Mouse (Mus musculus): ENCODE results near the gene Tmem170. TPM values are rescaled to one million over a fixed set of nuclear protein-coding genes. Genes with fewer than 3 reads are reported as not detected.
A peak's percentile ranks its signal among the peaks of the same experiment; 100 is the strongest.
"Not testable (repeated sequence)": the region's sequence is repeated elsewhere in the genome, so short reads cannot be mapped to it uniquely, and the experiment has no call there.

Gene Tmem170
- polyA plus RNA-seq, 1 experiment from 2014 or later: 9.5 TPM

- no peak overlapping the region for H3K4me2 ChIP-seq (ENCODE audit: low read depth, low read length)
- no peaks in the 10 kb centered on the region for H3K4me1 ChIP-seq (ENCODE audit: control insufficient read depth, insufficient read depth, low read length)
- H3K27me3 ChIP-seq (ENCODE audit: control insufficient read depth, insufficient read depth, low read length): no peaks in the 10 kb centered on the region
- no peak; the same call in 1 of the 2 replicates for ATAC-seq (ENCODE audit: insufficient read depth, low FRiP score)
- H3K27ac ChIP-seq (ENCODE audit: low read length): no peak overlapping the region
- no peak overlapping the region for H3K9ac ChIP-seq (ENCODE audit: low read length)
- H3K4me3 ChIP-seq (replicated peaks; ENCODE audit: low read length): no peak overlapping the region
- H3K9me3 ChIP-seq (replicated peaks; ENCODE audit: control insufficient read depth, low read length): no peaks in the 10 kb centered on the region
- WGBS: 75% methylated on average over 8 of the region's 8 CpGs
- H3K36me3 ChIP-seq (ENCODE audit: control insufficient read depth, insufficient read depth, low read length): 0 out of 2 replicates have a peak, but pooled peaks cover 3% of the 10 kb centered on the region
Observed at GRCm38 (mm10) chr8:111865130-111865852, 11.3 kb downstream of the Tmem170 start.

- ATAC-seq (ENCODE audit: insufficient read depth, low FRiP score): no peak
- Histone ChIP-seq H3K4me1 (ENCODE audit: control insufficient read depth, insufficient read depth, low read length) (no peaks in the 10 kb centered on the region), H3K27ac (ENCODE audit: low read length) (peak overlapping the region; percentile 13; the same call in 1 of the 2 replicates), H3K27me3 (ENCODE audit: control insufficient read depth, insufficient read depth, low read length) (no peaks in the 10 kb centered on the region), H3K36me3 (ENCODE audit: control insufficient read depth, insufficient read depth, low read length) (0 out of 2 replicates have a peak, but pooled peaks cover 3% of the 10 kb centered on the region), H3K4me2 (ENCODE audit: low read depth, low read length) (no peak overlapping the region), H3K4me3 (replicated peaks; ENCODE audit: low read length) (no peak overlapping the region), H3K9ac (ENCODE audit: low read length) (no peak overlapping the region), H3K9me3 (replicated peaks; ENCODE audit: control insufficient read depth, low read length) (no peaks in the 10 kb centered on the region)
- 70% methylated on average over 8 of the region's 8 CpGs for WGBS
Observed at GRCm38 (mm10) chr8:111864648-111865047, 11.9 kb downstream of the Tmem170 start.

- no peaks in the 10 kb centered on the region for H3K4me1 ChIP-seq (ENCODE audit: control insufficient read depth, insufficient read depth, low read length)
- ATAC-seq (ENCODE audit: insufficient read depth, low FRiP score): no peak
- no peak overlapping the region for H3K4me2 ChIP-seq (ENCODE audit: low read depth, low read length)
- peak overlapping the region; percentile 2; the same call in 1 of the 2 replicates for H3K27ac ChIP-seq (ENCODE audit: low read length)
- no peak overlapping the region for H3K9ac ChIP-seq (ENCODE audit: low read length)
- H3K27me3 ChIP-seq (ENCODE audit: control insufficient read depth, insufficient read depth, low read length): no peaks in the 10 kb centered on the region
- 0 out of 2 replicates have a peak, but pooled peaks cover 3% of the 10 kb centered on the region for H3K36me3 ChIP-seq (ENCODE audit: control insufficient read depth, insufficient read depth, low read length)
- H3K4me3 ChIP-seq (replicated peaks; ENCODE audit: low read length): no peak overlapping the region
- 78% methylated on average over 4 of the region's 4 CpGs for WGBS
- H3K9me3 ChIP-seq (replicated peaks; ENCODE audit: control insufficient read depth, low read length): no peaks in the 10 kb centered on the region
Observed at GRCm38 (mm10) chr8:111863280-111863679, 13.3 kb downstream of the Tmem170 start.

GRCm38 (mm10) chr8:111855977-111856376 is 20.6 kb downstream of the Tmem170 start:
- Histone ChIP-seq H3K4me3 (replicated peaks; ENCODE audit: low read length) (no peak overlapping the region), H3K27ac (ENCODE audit: low read length) (no peak overlapping the region), H3K9ac (ENCODE audit: low read length) (no peak overlapping the region), H3K9me3 (replicated peaks; ENCODE audit: control insufficient read depth, low read length) (no peaks in the 10 kb centered on the region), H3K36me3 (ENCODE audit: control insufficient read depth, insufficient read depth, low read length) (no peaks in the 10 kb centered on the region), H3K4me1 (ENCODE audit: control insufficient read depth, insufficient read depth, low read length) (peaks cover 7% of the 10 kb centered on the region), H3K4me2 (ENCODE audit: low read depth, low read length) (no peak overlapping the region), H3K27me3 (ENCODE audit: control insufficient read depth, insufficient read depth, low read length) (no peaks in the 10 kb centered on the region)
- WGBS: 88% methylated on average over 12 of the region's 12 CpGs
- no peak for ATAC-seq (ENCODE audit: insufficient read depth, low FRiP score)

GRCm38 (mm10) chr8:111853861-111854501 is 22.6 kb downstream of the Tmem170 start, which contains the start of gene Cfdp1:
Gene Cfdp1 (minus strand): TSS chr8:111854291.
- H3K4me3 ChIP-seq (replicated peaks; ENCODE audit: low read length): peak within 1 kb of the TSS; percentile 73
- H3K4me1 ChIP-seq (ENCODE audit: control insufficient read depth, insufficient read depth, low read length): peaks cover 7% of the 10 kb centered on the region
- H3K9me3 ChIP-seq (replicated peaks; ENCODE audit: control insufficient read depth, low read length): no peaks in the 10 kb centered on the region
- peak within 1 kb of the TSS; percentile 80 for H3K9ac ChIP-seq (ENCODE audit: low read length)
- peak within 1 kb of the TSS; percentile 95 for H3K4me2 ChIP-seq (ENCODE audit: low read depth, low read length)
- no peaks in the 10 kb centered on the region for H3K27me3 ChIP-seq (ENCODE audit: control insufficient read depth, insufficient read depth, low read length)
- H3K36me3 ChIP-seq (ENCODE audit: control insufficient read depth, insufficient read depth, low read length): no peaks in the 10 kb centered on the region
- under 1% methylated on average over 53 of the region's 53 CpGs for WGBS
- peak; percentile 100 for ATAC-seq (ENCODE audit: insufficient read depth, low FRiP score)
- H3K27ac ChIP-seq (ENCODE audit: low read length): peak within 1 kb of the TSS; percentile 50

GRCm38 (mm10) chr8:111853219-111853618 is 23.3 kb downstream of the Tmem170 start:
- WGBS: 52% methylated on average over 12 of the region's 12 CpGs
- ATAC-seq (ENCODE audit: insufficient read depth, low FRiP score); H3K9me3 ChIP-seq (replicated peaks; ENCODE audit: control insufficient read depth, low read length); H3K36me3 ChIP-seq (ENCODE audit: control insufficient read depth, insufficient read depth, low read length); H3K4me1 ChIP-seq (ENCODE audit: control insufficient read depth, insufficient read depth, low read length); H3K27me3 ChIP-seq (ENCODE audit: control insufficient read depth, insufficient read depth, low read length): not testable (repeated sequence)
- Histone ChIP-seq H3K4me2 (ENCODE audit: low read depth, low read length) (peak overlapping the region; percentile 95), H3K9ac (ENCODE audit: low read length) (peak overlapping the region; percentile 80), H3K27ac (ENCODE audit: low read length) (peak overlapping the region; percentile 50; the same call in 1 of the 2 replicates), H3K4me3 (replicated peaks; ENCODE audit: low read length) (peak overlapping the region; percentile 73)

GRCm38 (mm10) chr8:111846746-111847145 is 29.8 kb downstream of the Tmem170 start:
- no peak for ATAC-seq (ENCODE audit: insufficient read depth, low FRiP score)
- Histone ChIP-seq H3K27me3 (ENCODE audit: control insufficient read depth, insufficient read depth, low read length) (no peaks in the 10 kb centered on the region), H3K27ac (ENCODE audit: low read length) (no peak overlapping the region), H3K4me2 (ENCODE audit: low read depth, low read length) (no peak overlapping the region), H3K4me3 (replicated peaks; ENCODE audit: low read length) (no peak overlapping the region), H3K9me3 (replicated peaks; ENCODE audit: control insufficient read depth, low read length) (no peaks in the 10 kb centered on the region), H3K9ac (ENCODE audit: low read length) (no peak overlapping the region), H3K4me1 (ENCODE audit: control insufficient read depth, insufficient read depth, low read length) (0 out of 2 replicates have a peak, but pooled peaks cover 2% of the 10 kb centered on the region), H3K36me3 (ENCODE audit: control insufficient read depth, insufficient read depth, low read length) (peaks cover 2% of the 10 kb centered on the region; the same call in 1 of the 2 replicates)
- 91% methylated on average over 6 of the region's 6 CpGs for WGBS

GRCm38 (mm10) chr8:111835540-111835939 is 41.0 kb downstream of the Tmem170 start:
- Histone ChIP-seq H3K9me3 (replicated peaks; ENCODE audit: control insufficient read depth, low read length) (no peaks in the 10 kb centered on the region), H3K27me3 (ENCODE audit: control insufficient read depth, insufficient read depth, low read length) (no peaks in the 10 kb centered on the region), H3K9ac (ENCODE audit: low read length) (no peak overlapping the region), H3K4me3 (replicated peaks; ENCODE audit: low read length) (no peak overlapping the region), H3K4me2 (ENCODE audit: low read depth, low read length) (no peak overlapping the region), H3K36me3 (ENCODE audit: control insufficient read depth, insufficient read depth, low read length) (peaks cover 3% of the 10 kb centered on the region; the same call in 1 of the 2 replicates), H3K27ac (ENCODE audit: low read length) (no peak overlapping the region), H3K4me1 (ENCODE audit: control insufficient read depth, insufficient read depth, low read length) (no peaks in the 10 kb centered on the region)
- no peak for ATAC-seq (ENCODE audit: insufficient read depth, low FRiP score)
- 10% methylated on average over 1 of the region's 1 CpGs for WGBS

GRCm38 (mm10) chr8:111834011-111834410 is 42.5 kb downstream of the Tmem170 start:
- Histone ChIP-seq H3K4me2 (ENCODE audit: low read depth, low read length) (no peak overlapping the region), H3K27ac (ENCODE audit: low read length) (no peak overlapping the region), H3K27me3 (ENCODE audit: control insufficient read depth, insufficient read depth, low read length) (no peaks in the 10 kb centered on the region), H3K9me3 (replicated peaks; ENCODE audit: control insufficient read depth, low read length) (no peaks in the 10 kb centered on the region), H3K4me3 (replicated peaks; ENCODE audit: low read length) (no peak overlapping the region), H3K4me1 (ENCODE audit: control insufficient read depth, insufficient read depth, low read length) (peaks cover 4% of the 10 kb centered on the region; the same call in 1 of the 2 replicates), H3K36me3 (ENCODE audit: control insufficient read depth, insufficient read depth, low read length) (peaks cover 8% of the 10 kb centered on the region), H3K9ac (ENCODE audit: low read length) (no peak overlapping the region)
- WGBS: 54% methylated on average over 6 of the region's 6 CpGs
- no peak for ATAC-seq (ENCODE audit: insufficient read depth, low FRiP score)
